Mouse (Mus musculus) gastrocnemius, adult 18-20 months (tissue): ENCODE data around the gene Atad5. TPM values are rescaled to one million over a fixed set of nuclear protein-coding genes. Genes with fewer than 3 reads are reported as not detected.
"Not testable (repeated sequence)": the region's sequence is repeated elsewhere in the genome, so short reads cannot be mapped to it uniquely, and the experiment has no call there.

Experiments
- DNase-seq: peaks from one replicate; pipeline ENCODE4 v3.0.0; 2021; ENCODE audit warnings: low spot score
- total RNA-seq, 2 experiments: library from RNA; stranded (reverse); gene quantifications; 2 replicates each; pipeline ENCODE4 v1.2.3; 2021

Gene Atad5
- total RNA-seq, 2 experiments from 2014 or later, result 0.64 to 0.78 TPM

GRCm38 (mm10) chr11:80176911-80177895, 88.0 kb downstream of the Atad5 start:
- DNase-seq, result no peak

- no peak for DNase-seq
Observed at GRCm38 (mm10) chr11:80178316-80178715, 89.1 kb downstream of the Atad5 start.

GRCm38 (mm10) chr11:80181021-80181749, 92.0 kb downstream of the Atad5 start:
- DNase-seq, result no peak

GRCm38 (mm10) chr11:80183054-80183704, 94.0 kb downstream of the Atad5 start:
- DNase-seq, result not testable (repeated sequence)

- peak; percentile 95 for DNase-seq
Observed at GRCm38 (mm10) chr11:80183705-80184255, 94.6 kb downstream of the Atad5 start, which contains the start of gene Rnf135. Rnf135 (plus strand) TSS chr11:80183851.

- no peak for DNase-seq
Observed at GRCm38 (mm10) chr11:80184531-80185071, 95.4 kb downstream of the Atad5 start.

Other genes with a start within 250 kb of the Atad5 start
- 10 to 100 TPM; 26.4 to 33.1 TPM for gene Utp6, start 127.0 kb upstream of the Atad5 start, total RNA-seq
- gene Suz12, start 96.3 kb upstream of the Atad5 start, total RNA-seq, result 10 to 100 TPM; 18.3 to 18.8 TPM
- gene Crlf3, start 8.4 kb upstream of the Atad5 start, total RNA-seq, result 1 to 10 TPM; 3.4 to 3.9 TPM
- gene Tefm, start 52.8 kb downstream of the Atad5 start, total RNA-seq, result 10 to 100 TPM; 19.2 to 20.5 TPM
- 1 to 10 TPM; 2.7 to 3.6 TPM for gene Adap2, start 64.7 kb downstream of the Atad5 start, total RNA-seq
- gene Rnf135, start 94.5 kb downstream of the Atad5 start, total RNA-seq, result 1 to 10 TPM; 1.6 to 1.7 TPM
- gene Rhot1, start 119.6 kb downstream of the Atad5 start, total RNA-seq, result 10 to 100 TPM; 39.7 to 40.2 TPM
- gene Rhbdl3, start 211.5 kb downstream of the Atad5 start, total RNA-seq, result 1 to 10 TPM; 4.2 to 5.1 TPM